Mouse (Mus musculus) heart, adult 2 months (tissue): ENCODE results near the gene 9930111J21Rik2.

ENCODE experiments used
- CTCF ChIP-seq: fragments of 200-600 bp; IDR thresholded peaks from 2 replicates; pipeline ENCODE4 v1.8.1; 2022; ENCODE audit warnings: antibody characterized with exemption, mild to moderate bottlenecking, moderate library complexity
- EP300 ChIP-seq: fragments of 200-500 bp; IDR thresholded peaks from 2 replicates; pipeline ENCODE4 v1.6.1; 2011; ENCODE audit warnings: low read depth, low read length, control low read depth; ENCODE audit not compliant: insufficient read depth
- POLR2A ChIP-seq: fragments of 200-500 bp; IDR thresholded peaks from 2 replicates; pipeline ENCODE4 v1.6.1; 2011; ENCODE audit warnings: mild to moderate bottlenecking, low read depth, low read length, control low read depth; ENCODE audit not compliant: insufficient read depth

GRCm38 (mm10) chr11:49088990-49089652 is 38.1 kb upstream of the 9930111J21Rik2 start:
- TF ChIP-seq CTCF (no peak), POLR2A (no peak), EP300 (no peak)
